Mouse (Mus musculus) lung, postnatal 25 days (tissue): ENCODE results near the gene L3mbtl3.
A peak's percentile ranks its signal among the peaks of the same experiment; 100 is the strongest.

Experiments
- DNase-seq: peaks from one replicate; pipeline ENCODE4 v3.0.0; 2022; ENCODE audit warnings: low spot score

Gene L3mbtl3

GRCm38 (mm10) chr10:26375790-26376545, at the start of gene L3mbtl3:
TSS of gene L3mbtl3 (minus strand) at chr10:26375971.
- peak; percentile 90 for DNase-seq

GRCm38 (mm10) chr10:26421168-26421567, 45.4 kb upstream of the L3mbtl3 start:
- DNase-seq: no peak

GRCm38 (mm10) chr10:26388656-26389055, 12.9 kb upstream of the L3mbtl3 start:
- DNase-seq: no peak

- no peak for DNase-seq
Observed at GRCm38 (mm10) chr10:26377332-26377602, 1.5 kb upstream of the L3mbtl3 start.

- peak; percentile 1 for DNase-seq
Observed at GRCm38 (mm10) chr10:26376546-26377331, 968 bp upstream of the L3mbtl3 start.

- no peak for DNase-seq
Observed at GRCm38 (mm10) chr10:26375351-26375751, 420 bp downstream of the L3mbtl3 start.

GRCm38 (mm10) chr10:26374436-26375311, 1.1 kb downstream of the L3mbtl3 start:
- peak; percentile 29 for DNase-seq

- DNase-seq: peak; percentile 50
Observed at GRCm38 (mm10) chr10:26373951-26374435, 1.8 kb downstream of the L3mbtl3 start.

- peak; percentile 93 for DNase-seq
Observed at GRCm38 (mm10) chr10:26372940-26373931, 2.5 kb downstream of the L3mbtl3 start.

GRCm38 (mm10) chr10:26371416-26371815, 4.4 kb downstream of the L3mbtl3 start:
- DNase-seq: no peak

- no peak for DNase-seq
Observed at GRCm38 (mm10) chr10:26364942-26365341, 10.8 kb downstream of the L3mbtl3 start.

- no peak for DNase-seq
Observed at GRCm38 (mm10) chr10:26364326-26364856, 11.4 kb downstream of the L3mbtl3 start.

GRCm38 (mm10) chr10:26363605-26364004, 12.2 kb downstream of the L3mbtl3 start:
- no peak for DNase-seq

GRCm38 (mm10) chr10:26358798-26359197, 17.0 kb downstream of the L3mbtl3 start:
- DNase-seq: no peak

GRCm38 (mm10) chr10:26358231-26358630, 17.5 kb downstream of the L3mbtl3 start:
- no peak for DNase-seq

- no peak for DNase-seq
Observed at GRCm38 (mm10) chr10:26353781-26354180, 22.0 kb downstream of the L3mbtl3 start.

GRCm38 (mm10) chr10:26351129-26351738, 24.5 kb downstream of the L3mbtl3 start:
- no peak for DNase-seq

- no peak for DNase-seq
Observed at GRCm38 (mm10) chr10:26350153-26350552, 25.6 kb downstream of the L3mbtl3 start.

- no peak for DNase-seq
Observed at GRCm38 (mm10) chr10:26347614-26348013, 28.2 kb downstream of the L3mbtl3 start.

- no peak for DNase-seq
Observed at GRCm38 (mm10) chr10:26345879-26346278, 29.9 kb downstream of the L3mbtl3 start.
